Mouse (Mus musculus): ENCODE results near the gene Foxn3.

Gene Foxn3

DNA sequence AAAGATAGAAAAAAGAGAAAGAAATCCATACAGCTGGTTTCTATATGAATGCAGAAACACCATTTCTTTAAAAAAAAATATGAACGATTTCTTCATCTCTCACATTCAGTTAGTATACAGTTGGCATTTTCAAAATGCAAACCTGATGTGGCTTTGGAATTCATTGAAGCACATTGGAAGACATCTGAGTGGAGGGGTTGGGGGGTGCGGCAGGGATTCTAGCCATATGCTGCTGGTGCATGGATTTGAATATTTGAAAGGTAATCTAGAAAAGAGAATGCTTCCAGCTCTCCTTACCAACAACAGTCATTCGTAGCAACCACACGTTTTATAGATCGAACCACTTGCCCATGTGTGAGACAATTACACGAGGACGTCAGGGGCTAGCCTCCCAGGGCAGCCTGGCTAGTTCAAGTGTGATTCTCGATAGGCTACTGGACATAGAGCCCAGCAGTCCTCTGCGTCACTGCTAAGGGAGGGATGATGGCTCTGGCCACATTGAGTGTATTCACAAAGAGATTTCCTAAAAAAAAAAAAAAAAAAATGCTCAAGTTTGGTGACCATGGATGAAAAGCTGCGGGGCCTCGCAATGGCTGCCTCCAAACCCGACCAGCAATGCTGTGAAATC is 96.0 kb downstream of the Foxn3 start:
- no peak for DNase-seq (ENCODE audit: extremely low spot score)

DNA sequence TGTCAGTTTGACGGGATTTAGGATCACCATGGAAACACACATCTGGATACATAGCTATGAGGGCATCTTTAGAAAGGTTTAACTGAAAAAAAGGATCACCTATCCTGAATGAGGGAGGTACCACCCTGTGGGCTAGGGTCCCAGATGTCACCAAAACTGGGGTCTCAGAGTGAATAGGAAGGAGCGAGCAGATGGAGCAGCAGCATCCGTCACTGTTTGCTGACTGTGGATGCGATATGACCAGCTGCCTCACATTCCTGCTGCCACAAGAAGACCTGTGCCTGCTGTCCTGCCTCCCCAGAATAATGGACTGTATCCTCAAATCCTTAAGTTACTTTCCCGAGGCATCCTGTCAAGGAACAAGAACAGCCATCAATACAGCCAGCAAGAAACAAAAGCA is 97.0 kb downstream of the Foxn3 start:
- no peak for DNase-seq (ENCODE audit: extremely low spot score)

DNA sequence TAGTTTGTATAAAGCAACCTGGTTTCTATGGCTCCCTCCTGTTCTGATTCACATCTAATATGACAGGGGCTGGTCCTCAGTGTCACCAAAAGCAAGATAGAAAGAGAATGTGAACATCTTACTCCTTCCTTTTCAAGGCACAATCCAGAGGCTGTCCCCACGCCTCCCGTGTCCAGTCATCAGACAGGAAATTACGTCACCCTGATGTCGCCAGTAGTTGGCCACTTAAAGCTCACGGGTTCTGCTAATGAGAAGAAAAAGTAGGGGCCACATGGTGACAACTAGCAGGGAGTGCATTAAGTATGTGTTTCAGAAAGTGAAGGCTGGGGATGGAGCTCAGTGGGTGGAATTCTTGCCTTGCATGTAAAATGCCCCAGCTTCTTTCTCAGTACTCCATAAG is 99.1 kb downstream of the Foxn3 start:
- DNase-seq (ENCODE audit: extremely low spot score), result no peak

DNA sequence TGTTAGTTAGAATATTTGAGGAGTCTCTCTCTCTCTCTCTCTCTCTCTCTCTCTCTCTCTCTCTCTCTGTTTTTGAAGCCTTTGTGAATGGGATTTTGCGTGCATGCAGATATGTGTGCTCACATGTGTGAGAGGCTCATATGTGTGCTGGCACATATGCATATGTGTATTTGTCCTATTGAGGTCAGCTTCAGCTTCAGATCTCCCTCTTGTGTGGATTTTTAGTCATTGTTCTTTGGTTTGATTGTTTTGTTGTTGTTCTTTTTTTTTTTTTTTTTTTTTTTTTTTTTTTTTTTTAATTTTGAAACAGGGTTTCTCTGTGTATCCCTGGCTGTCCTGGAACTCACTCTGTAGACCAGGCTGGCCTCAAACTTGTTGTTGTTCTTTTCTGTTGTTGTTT is 100.5 kb downstream of the Foxn3 start:
- DNase-seq (ENCODE audit: extremely low spot score), result no peak

DNA sequence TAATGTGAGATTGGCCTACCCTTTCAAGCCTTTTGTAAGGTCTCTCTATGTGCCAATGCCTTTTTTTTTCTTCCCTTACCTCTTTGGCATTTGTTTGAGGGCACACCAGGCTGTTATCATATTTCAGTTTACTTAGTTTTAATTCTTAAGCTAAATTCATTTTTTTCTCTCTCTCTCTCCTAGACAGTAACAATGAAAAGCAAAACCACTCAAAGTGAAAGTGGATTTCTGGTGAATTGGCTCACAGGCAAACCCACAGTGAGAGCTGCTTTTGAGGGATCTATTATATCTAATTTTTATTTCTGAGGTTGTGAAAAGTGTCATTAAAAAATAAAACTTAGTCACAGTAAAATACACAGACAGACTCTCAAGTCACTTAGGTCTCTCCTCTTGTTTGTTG is 101.1 kb downstream of the Foxn3 start:
- no peak for DNase-seq (ENCODE audit: extremely low spot score)

DNA sequence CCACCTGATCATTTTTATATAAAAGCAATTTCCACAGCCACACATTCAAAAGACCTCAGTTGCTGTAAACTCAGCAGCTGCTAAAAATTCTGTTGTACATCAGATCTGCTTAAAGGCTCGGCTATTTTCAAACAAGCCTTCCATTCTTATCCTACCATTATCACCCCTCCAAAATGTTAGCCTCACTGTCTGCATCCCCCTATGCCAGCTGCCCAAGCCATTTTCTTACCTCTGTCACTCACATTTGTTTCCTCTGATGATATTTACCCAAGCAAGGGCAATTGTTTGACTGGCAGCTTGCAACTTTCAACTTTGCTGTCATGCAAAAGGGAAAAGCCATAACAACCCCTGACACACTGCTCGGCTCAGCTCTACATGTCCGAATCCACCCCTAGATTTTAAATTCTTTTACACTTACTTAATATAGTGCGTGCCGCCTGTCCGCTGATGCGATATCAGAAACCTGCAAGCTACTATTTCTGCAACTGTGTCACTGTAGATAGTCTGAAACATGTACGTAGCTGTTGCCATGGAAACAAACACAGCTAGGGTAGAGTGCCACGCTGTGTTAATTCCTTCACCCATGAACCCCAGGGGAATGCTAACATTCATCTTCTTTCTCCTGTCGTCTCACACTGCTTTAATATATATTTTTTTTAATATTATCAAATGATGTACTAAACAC is 105.7 kb downstream of the Foxn3 start:
- DNase-seq (ENCODE audit: extremely low spot score), result no peak

DNA sequence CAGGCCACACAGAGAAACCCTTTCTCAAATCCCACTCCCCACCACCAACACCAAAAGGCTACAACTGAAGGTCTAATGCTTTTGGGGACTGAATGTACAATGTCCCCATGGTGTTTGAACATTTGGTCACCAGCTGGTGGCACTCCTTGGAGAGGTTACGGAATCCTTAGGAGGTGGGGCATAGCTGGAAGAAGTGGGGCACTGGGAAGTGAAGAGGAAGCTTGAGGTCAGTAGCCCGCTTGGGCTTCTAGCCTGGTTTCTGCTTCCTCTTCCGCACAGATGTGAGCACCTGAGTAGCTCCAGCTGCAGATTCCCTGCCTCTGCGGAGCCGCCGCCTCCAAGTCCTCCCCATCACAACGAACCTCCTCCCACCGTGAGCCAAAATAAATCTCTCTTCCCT is 107.8 kb downstream of the Foxn3 start:
- DNase-seq (ENCODE audit: extremely low spot score), result no peak

DNA sequence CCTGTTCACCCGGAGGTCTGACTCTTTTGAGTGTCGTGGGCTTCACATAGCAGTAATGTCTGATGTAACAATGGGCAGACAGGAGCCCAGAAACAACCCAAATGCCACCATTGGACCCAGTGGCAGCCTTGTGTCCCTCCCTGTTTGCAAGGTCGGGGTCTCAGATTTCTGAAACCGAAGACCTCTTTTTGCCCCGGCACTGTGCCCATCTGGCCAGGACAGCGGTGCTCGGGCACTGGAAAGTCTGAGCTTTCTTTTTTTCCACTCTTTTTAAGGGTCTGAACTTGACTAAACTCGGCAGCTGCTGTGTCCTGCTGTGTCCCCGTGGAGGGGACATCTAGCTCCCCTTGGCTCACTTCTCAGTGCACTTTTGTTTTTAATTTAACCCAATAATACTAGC is 109.0 kb downstream of the Foxn3 start:
- DNase-seq (ENCODE audit: extremely low spot score), result no peak

DNA sequence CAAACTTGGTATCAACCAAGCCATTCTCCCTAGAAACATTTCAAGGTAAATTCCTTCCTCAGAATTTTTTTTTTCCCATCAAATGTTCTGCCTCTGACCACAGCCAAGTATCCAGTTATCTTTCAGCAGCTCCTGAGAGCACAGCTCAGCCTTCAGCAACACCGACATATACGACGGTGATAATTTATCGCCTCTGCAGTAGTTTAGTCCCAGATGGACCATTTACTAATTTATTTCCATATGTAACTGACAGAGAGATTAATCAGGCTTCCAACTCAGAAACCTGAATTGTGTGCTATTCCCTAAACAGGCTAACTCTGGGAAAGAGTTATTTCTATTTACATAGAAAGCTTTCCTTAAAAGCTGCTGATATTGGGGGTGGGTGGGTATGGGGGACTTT is 109.6 kb downstream of the Foxn3 start:
- no peak for DNase-seq (ENCODE audit: extremely low spot score)

DNA sequence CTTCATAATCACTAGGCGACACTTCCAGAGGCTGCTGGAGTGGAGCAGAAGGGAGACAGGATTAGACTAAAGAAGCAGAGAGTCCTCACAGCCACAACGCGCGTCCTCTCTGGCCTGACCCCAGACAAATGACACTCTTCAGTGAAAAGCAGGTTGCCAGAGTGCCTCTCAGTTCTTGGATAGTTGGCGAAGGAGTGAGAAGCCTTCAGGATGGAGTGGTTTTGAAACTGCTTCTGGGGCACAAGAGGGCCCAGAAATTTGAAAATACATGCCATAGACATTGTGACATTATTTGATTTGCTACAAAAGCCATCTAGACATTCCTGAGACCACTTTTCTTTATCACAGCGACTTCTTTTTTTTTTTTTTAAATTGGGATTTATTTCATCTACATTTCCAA is 113.3 kb downstream of the Foxn3 start:
- no peak for DNase-seq (ENCODE audit: extremely low spot score)

DNA sequence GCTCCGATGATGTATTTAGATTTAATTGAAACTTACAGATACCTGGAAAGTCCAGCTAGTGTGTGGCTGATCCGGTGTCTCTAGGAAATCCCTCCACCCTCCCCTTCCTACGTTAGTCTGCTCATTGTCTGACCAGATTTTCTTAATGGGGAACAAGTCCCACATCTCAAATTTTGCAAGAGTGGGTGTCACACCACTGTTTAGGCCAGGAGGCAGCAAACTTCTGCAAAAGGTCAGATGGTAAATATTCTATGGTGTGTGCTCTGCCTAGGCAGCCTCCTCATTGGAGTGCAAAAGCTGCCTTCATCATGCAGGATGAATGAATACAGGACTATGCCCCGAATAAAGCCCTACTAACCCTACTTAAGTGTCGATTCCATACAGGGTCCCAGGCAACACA is 115.6 kb downstream of the Foxn3 start:
- DNase-seq (ENCODE audit: extremely low spot score), result no peak

DNA sequence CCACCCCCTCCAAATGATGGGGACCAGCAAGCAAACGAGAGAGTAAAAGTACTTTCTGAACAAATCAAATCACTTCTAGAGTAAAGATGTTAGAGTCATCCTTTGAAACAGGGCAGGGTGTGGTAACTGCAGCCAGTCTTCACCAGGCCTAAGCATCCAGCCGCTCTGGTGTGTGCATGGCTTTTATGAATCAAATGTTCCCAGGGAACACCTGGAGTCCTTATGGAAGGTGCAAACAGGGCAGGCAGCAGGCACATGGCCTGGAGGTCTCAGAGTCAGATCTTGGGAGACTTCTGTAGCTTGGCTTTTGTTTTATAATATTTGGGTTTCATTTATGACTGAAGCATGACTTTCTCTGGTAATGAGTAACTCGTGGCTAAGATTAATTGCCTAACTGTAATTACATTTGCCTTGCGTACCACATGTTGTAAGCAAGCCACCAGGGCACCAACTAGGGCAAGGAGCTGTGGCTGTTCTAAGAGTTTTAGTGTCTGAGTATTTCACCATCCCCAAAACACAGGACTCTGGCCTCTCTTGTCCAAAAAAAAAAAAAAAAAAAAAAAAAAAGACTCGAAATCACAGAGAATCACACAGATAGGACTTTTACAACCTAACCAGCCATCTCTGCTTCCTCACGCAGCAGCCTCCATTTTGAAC is 118.2 kb downstream of the Foxn3 start:
- DNase-seq (ENCODE audit: extremely low spot score), result no peak

DNA sequence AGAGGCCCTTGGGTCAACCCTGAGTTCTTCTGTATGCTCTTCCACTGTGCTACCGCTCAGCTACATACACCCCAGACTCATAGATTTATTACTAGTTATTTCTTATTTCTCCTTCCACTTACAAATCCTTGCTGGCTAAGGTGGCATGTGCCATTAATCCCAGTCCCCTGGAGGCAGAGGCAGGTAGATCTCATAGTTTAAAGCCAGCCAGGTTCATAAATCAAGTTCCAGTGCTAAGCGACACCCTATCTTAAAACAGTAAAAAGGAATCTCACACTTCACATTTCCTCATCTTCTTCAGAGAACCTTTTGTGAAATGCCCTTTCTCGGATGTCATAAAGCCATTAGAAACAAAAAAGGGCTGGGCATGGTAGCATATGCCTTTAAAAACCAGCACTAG is 120.6 kb downstream of the Foxn3 start:
- DNase-seq (ENCODE audit: extremely low spot score), result no peak

DNA sequence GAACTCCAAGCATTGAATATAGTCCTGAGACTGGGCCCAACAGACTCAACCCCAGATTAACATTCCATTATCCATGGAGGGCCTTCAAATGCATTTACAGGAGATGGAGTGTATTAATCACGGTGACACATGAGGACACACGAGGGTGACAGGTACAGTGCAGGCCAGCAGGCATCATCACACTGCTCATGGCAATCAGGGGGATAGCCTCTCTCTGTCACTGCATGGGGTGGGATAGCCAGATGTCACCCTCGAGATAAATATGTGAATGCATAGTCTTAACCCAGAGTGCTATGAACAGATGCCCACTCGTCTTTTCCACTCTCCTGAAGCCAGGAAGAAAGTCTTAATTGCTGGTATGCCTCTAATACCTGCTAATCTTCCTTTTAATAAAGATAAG is 122.4 kb downstream of the Foxn3 start:
- no peak for DNase-seq (ENCODE audit: extremely low spot score)

DNA sequence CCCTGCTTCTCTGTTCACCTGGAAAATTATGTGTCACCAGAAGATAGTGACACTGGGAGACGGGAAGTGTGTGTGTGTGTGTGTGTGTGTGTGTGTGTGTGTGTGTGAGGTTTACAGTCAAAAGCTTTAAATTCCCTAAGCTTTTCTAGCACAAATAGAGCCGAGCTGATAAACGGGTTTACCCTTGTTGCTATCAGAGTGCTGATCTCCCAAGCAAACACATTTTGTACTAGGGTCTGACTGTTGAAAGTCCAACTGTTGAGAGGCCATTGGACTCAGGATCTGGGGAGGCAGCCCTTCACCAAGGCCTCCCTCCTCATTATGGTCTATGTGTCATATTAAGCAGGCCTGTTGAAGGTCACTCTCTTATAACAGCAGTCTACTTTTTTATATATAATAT is 123.4 kb downstream of the Foxn3 start:
- no peak for DNase-seq (ENCODE audit: extremely low spot score)

DNA sequence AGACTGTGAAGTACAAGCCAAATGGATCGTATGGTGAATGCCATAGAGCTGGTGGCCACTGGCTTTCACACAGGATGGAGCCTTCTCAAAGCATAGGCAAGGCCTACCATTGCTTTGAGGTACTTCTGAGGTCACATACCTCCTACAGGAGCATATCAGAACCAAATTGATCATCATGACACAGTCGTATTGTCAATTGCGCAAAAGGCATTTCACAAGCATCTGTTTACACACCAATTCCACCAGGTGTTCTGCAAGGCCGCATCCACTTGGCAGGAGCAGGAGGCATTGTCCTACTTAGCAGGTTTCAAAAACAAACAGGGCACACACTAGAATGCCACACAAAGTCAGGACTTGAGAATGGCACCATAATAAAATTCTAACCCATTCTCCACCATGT is 128.2 kb downstream of the Foxn3 start:
- DNase-seq (ENCODE audit: extremely low spot score), result no peak

DNA sequence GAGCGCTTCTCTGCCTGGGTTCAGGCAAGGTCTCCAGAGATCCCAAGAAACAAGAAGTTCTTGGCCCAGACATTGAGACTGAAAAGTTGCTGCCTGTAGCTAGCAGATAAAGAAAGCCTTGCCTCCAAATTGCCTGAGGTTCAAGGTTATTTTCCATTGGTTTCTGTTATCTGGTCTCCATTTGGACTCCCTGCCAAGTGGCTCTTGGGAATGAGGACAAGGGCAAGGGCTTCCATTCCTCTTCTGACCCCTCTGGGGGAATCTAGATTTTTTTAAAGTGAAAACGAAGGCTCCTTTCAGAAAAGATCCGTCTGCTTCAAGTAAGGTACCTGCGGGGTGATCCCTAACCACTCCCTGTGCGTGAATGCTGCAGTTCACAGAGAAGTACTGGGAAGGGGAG is 130.0 kb downstream of the Foxn3 start:
- DNase-seq (ENCODE audit: extremely low spot score), result no peak

DNA sequence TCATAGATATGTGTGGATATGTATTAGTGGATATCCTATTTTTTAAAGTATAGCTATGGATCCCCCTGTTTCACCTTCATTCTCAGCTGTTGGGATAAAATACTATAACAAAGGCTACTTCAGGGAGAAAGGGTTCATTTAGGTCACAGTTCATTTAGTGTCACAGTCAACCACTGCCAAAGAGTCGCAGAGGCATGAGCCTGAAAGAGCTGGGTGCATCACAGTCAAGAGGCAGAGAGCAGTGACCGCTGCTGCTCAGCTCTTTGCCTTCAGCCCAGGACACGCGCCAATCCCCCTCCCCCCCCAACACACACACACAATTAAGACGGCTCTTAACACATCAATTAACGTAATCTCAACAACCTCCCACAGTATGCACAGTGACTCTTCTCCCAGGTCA is 131.8 kb downstream of the Foxn3 start:
- no peak for DNase-seq (ENCODE audit: extremely low spot score)

DNA sequence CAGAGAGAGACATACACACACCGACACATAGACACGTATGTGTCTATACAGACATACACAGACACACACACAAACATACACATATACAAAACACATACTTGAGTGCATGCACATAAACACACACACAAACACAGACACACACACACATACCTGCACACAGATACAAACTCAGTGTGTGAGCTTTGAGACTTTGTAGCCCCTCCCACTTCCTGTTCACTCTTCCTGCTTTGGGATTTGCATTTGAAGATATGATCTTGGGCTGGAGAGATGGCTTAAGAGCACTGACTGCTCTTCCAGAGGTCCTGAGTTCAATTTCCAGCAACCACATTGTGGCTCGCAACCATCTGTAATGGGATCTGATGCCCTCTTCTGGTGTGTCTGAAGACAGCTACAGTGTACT is 132.4 kb downstream of the Foxn3 start:
- DNase-seq (ENCODE audit: extremely low spot score), result no peak

DNA sequence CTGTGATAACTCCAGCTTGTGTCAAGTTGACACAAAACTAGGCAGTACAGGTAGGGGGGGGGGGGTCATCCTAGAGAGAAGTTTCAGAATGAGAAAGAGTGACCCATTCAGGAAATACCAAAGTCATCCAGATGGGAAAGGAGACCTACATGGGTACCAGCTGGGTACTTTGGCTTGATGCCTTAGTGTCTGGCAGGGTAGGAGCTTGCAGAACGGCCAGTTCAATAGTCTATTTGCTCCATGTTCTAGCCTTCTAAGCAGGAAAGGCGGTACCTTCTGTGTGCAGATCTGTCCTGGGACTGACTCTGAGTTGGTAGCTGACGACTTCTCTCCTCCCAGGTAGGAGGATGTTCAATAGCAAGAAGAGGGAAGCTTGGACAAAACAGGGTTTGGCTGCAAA is 134.3 kb downstream of the Foxn3 start:
- no peak for DNase-seq (ENCODE audit: extremely low spot score)

DNA sequence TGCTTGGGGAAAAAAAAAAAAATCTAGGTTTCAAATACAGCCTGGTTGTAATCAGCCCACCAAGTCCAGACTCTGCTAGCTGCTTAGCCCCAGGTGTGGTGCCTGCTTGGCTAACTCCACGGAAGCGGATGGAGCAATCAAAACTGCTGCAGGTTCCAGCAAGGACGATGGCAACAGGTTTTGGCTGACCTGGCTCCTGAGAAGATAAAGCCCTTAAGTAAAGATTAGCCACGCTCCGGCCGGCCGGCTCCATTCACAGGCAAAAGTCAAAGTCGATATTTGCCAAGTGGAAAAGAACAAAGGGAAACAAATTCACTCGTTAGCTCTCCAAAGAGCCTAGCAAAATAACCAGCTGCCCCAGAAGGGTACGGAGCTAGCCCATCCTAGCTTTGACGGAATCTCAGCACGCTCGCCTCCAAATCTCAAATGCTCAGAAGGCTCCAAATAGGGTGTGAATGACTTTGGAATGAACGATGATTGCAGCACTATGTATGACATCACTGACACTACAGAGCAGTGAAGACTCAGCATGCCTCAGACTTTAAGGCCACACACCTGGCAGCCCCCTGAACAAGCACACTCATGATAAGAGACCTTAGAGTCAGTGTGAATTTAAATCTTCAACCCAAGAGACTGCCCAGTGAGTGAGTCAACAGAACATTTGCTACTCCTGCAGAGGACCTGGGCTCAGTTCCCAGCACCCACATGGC is 137.0 kb downstream of the Foxn3 start:
- no peak for DNase-seq (ENCODE audit: extremely low spot score)

DNA sequence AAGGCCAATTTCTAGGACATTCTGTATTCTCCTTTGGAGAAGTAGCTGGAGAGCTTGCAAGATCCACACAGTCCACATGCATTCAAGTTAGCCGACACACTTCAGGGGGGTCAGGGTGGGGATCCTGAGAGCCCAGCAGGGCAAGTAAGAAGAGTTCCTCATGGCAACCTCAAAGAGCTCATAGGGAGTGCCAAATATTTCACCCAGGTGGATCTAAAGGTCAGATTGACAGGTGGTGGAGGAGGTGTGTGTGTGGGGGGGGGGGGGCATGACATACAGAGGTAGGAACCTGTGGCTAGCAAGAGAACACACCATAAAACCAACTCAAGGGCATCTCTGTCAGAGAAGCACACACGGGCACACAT is 144.0 kb downstream of the Foxn3 start:
- no peak for DNase-seq (ENCODE audit: extremely low spot score)

All from embryo, embryonic 9.5 days (tissue).